Mouse (Mus musculus): ENCODE measurements around the gene Nacc1. TPM values are rescaled to one million over a fixed set of nuclear protein-coding genes. Genes with fewer than 3 reads are reported as not detected.
"Not testable (repeated sequence)": the region's sequence is repeated elsewhere in the genome, so short reads cannot be mapped to it uniquely, and the experiment has no call there.

The Nacc1 gene
- total and polyA plus RNA-seq, 2 experiments from 2014 or later: 13.8 to 102 TPM

GRCm38 (mm10) chr8:84681476-84681875 is 6.2 kb downstream of the Nacc1 start:
- Histone ChIP-seq H3K4me2 (ENCODE audit: low read depth, low read length, poor library complexity, severe bottlenecking) (no peak overlapping the region), H3K36me3 (ENCODE audit: insufficient read depth, low read length) (peaks cover 2% of the 10 kb centered on the region; the same call in 1 of the 2 replicates), H3K9me3 (ENCODE audit: low read length) (no peaks in the 10 kb centered on the region), H3K4me1 (ENCODE audit: insufficient read depth, low read length) (peaks cover 8% of the 10 kb centered on the region), H3K9ac (replicated peaks; ENCODE audit: low read length, poor library complexity, severe bottlenecking) (no peak overlapping the region), H3K4me3 (ENCODE audit: low read depth, low read length) (no peak overlapping the region), H3K27ac (ENCODE audit: low read depth, low read length) (no peak overlapping the region), H3K27me3 (ENCODE audit: insufficient read depth, low read length) (no peaks in the 10 kb centered on the region)
- TF ChIP-seq CTCF (IDR thresholded peaks at IDR 0.05): no peak
- no peak for DNase-seq (ENCODE audit: low spot score)
- ATAC-seq (ENCODE audit: low FRiP score): no peak
- WGBS: 69% methylated on average over 2 of the region's 2 CpGs

DNA sequence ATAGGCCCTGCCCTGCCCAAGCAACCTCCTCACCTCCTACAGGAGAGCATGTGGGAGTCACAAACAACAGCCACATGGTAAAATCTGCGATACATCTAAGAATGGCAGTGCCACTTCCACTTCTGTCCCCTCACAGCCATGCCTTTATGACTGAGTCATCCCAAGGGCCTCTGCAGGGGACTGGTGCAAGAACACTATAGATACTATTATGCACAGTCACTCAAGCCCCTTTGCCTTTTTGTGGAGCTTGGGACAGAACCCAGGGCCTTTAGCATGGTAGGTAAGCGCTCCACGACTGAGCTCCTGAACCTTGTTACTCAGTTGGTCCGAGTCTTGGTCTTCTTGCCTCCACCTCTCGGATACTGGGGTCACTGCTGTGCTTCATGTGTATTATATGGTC is 10.4 kb downstream of the Nacc1 start:
- peaks cover 26% of the 10 kb centered on the region for H3K36me3 ChIP-seq (ENCODE audit: insufficient read depth, low read length)
- H3K9ac ChIP-seq (replicated peaks; ENCODE audit: low read length, poor library complexity, severe bottlenecking): no peak overlapping the region
- H3K27me3 ChIP-seq (ENCODE audit: insufficient read depth, low read length): no peaks in the 10 kb centered on the region
- no peak for TF ChIP-seq CTCF (IDR thresholded peaks at IDR 0.05)
- H3K4me1 ChIP-seq (ENCODE audit: insufficient read depth, low read length): no peaks in the 10 kb centered on the region
- ATAC-seq (ENCODE audit: low FRiP score) (no peak), DNase-seq (ENCODE audit: low spot score) (no peak)
- no peak overlapping the region for H3K4me3 ChIP-seq (ENCODE audit: low read depth, low read length)
- WGBS: 96% methylated on average over 5 of the region's 5 CpGs
- no peaks in the 10 kb centered on the region for H3K9me3 ChIP-seq (ENCODE audit: low read length)
- no peak overlapping the region for H3K4me2 ChIP-seq (ENCODE audit: low read depth, low read length, poor library complexity, severe bottlenecking)
- no peak overlapping the region for H3K27ac ChIP-seq (ENCODE audit: low read depth, low read length)

DNA sequence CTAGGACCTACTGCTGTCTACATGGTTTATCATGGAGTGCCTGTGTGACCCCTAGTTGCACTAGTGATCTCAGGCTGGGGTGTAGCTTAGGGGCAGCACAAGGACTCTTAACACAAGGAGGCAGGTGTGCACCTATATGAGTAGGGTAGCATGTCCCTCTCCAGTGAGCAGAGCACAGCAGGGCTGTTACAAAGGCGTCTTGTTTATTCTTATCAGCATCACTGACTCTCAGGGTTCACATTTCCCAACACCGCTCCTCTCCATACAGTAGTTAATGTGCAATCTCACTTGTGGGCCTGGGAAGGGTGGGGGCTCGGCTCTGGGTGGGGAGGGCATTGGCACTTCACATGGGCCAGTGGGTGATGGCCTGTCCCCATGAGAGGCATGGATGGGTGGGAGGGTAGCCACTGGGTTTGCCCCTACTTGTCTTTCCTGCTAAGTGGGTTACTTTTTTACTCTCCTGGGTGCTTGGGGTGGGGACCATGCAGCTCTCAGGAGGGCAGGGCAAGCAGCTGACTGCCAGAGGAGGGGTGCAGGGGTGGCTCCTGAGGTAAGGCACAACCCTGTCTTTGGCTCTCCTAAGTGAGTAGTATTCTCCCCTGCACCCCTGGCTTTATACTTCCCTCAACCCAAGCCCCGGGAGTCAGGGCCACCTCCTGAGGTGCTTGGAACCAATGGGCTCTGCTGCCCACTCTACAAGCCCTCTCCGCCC is 17.2 kb downstream of the Nacc1 start:
- H3K4me2 ChIP-seq (ENCODE audit: low read depth, low read length, poor library complexity, severe bottlenecking); H3K27me3 ChIP-seq (ENCODE audit: insufficient read depth, low read length); H3K9me3 ChIP-seq (ENCODE audit: low read length); H3K4me1 ChIP-seq (ENCODE audit: insufficient read depth, low read length); H3K27ac ChIP-seq (ENCODE audit: low read depth, low read length); H3K9ac ChIP-seq (replicated peaks; ENCODE audit: low read length, poor library complexity, severe bottlenecking); H3K4me3 ChIP-seq (ENCODE audit: low read depth, low read length); ATAC-seq (ENCODE audit: low FRiP score); DNase-seq (ENCODE audit: low spot score): not testable (repeated sequence)
- 91% methylated on average over 5 of the region's 5 CpGs for WGBS
- H3K36me3 ChIP-seq (ENCODE audit: insufficient read depth, low read length): peaks cover 28% of the 10 kb centered on the region

DNA sequence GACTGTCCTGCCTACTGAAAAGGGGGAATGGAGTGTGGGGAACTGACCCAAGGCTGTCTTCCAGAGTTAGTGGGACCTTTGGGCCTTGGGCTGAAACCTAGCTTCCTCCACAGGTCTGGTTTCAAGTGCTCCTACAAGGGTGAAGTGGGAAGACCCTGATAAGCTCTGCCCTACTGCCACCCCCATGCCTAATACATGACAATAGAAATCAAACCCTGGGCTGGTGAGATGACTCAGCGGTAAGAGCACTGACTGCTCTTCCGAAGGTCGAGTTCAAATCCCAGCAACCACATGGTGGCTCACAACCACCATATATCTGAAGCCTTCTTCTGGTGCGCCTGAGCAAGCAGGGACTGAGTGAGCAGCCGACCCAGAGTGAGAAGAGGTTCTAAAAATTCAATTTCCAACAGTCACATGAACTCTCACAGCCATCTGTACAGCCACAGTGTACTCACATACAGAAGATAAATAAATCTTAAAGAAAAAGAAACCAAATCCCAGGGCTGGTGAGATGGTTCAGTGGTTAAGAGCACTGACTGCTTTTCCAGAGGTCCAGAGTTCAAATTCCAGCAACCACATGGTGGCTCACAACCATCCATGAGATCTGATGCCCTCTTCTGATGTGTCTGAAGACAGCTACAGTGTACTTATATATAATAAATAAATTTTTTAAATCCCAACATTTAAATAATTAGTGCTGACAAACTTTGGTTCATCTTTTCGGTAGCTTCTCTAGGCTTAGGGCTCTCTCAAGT is 18.8 kb downstream of the Nacc1 start:
- no peak overlapping the region for H3K4me3 ChIP-seq (ENCODE audit: low read depth, low read length)
- 85% methylated on average over 6 of the region's 6 CpGs for WGBS

DNA sequence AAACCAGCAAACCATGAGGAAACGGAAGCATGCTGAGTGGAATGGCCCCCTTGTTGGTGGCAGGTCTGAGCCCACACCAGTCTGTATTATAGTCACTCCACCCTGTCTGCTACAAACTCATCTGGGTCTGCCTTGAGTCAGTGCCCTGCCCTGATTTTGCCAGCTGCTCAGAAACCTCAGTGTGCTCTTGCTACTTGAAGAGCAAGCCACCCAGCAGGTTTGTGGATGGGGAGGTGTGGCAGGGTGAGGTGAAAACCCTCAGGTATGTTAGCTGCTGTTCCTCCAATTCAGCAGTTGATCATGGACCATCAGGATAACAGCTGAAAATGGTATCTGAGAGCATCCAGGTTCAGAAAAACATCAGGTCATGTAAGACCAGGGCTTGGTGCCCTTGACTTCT is 19.6 kb downstream of the Nacc1 start:
- H3K4me3 ChIP-seq (ENCODE audit: low read depth, low read length): no peak overlapping the region
- H3K9me3 ChIP-seq (ENCODE audit: low read length): no peaks in the 10 kb centered on the region
- H3K4me2 ChIP-seq (ENCODE audit: low read depth, low read length, poor library complexity, severe bottlenecking): no peak overlapping the region
- no peak for TF ChIP-seq CTCF (IDR thresholded peaks at IDR 0.05)
- H3K36me3 ChIP-seq (ENCODE audit: insufficient read depth, low read length): peaks cover 10% of the 10 kb centered on the region
- ATAC-seq (ENCODE audit: low FRiP score) (no peak), DNase-seq (ENCODE audit: low spot score) (no peak)
- no peaks in the 10 kb centered on the region for H3K27me3 ChIP-seq (ENCODE audit: insufficient read depth, low read length)
- 84% methylated on average over 1 of the region's 1 CpGs for WGBS
- no peak overlapping the region for H3K9ac ChIP-seq (replicated peaks; ENCODE audit: low read length, poor library complexity, severe bottlenecking)
- H3K4me1 ChIP-seq (ENCODE audit: insufficient read depth, low read length): 0 out of 2 replicates have a peak, but pooled peaks cover 4% of the 10 kb centered on the region
- H3K27ac ChIP-seq (ENCODE audit: low read depth, low read length): no peak overlapping the region

More for the DNA sequence above, 18.8 kb downstream of the Nacc1 start:
- Histone ChIP-seq H3K27ac (ENCODE audit: low read depth, low read length) (no peak overlapping the region), H3K4me2 (ENCODE audit: low read depth, low read length, poor library complexity, severe bottlenecking) (no peak overlapping the region), H3K36me3 (ENCODE audit: insufficient read depth, low read length) (peaks cover 17% of the 10 kb centered on the region), H3K27me3 (ENCODE audit: insufficient read depth, low read length) (no peaks in the 10 kb centered on the region), H3K9me3 (ENCODE audit: low read length) (no peaks in the 10 kb centered on the region), H3K4me1 (ENCODE audit: insufficient read depth, low read length) (0 out of 2 replicates have a peak, but pooled peaks cover 4% of the 10 kb centered on the region), H3K9ac (replicated peaks; ENCODE audit: low read length, poor library complexity, severe bottlenecking) (no peak overlapping the region)
- no peak for TF ChIP-seq CTCF (IDR thresholded peaks at IDR 0.05)
- ATAC-seq (ENCODE audit: low FRiP score) (no peak), DNase-seq (ENCODE audit: low spot score) (no peak)

DNA sequence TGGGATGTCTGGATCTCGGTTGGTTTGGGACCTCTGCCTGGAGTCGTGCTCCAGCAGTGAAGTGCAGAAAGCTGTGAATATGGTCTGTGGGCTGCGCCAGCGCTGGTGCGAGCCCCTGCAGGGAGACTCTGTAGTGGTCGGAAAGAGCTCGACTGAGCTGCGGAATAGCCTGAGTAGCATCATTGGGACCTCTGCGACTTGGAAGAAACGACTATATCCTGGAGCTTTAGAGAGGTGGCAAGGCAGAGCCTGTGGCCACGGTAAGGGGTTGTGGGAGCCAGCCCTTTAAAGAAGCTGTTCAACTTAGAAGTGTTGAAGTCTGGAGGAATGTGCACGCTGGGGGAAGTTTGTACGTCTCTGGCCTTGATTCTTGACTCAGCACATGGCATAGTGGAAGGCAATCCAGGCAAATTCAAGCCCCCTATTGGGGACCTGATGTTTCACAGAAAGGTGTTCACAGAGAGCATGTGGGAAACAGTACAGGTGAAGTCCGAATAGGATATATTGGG is 22.2 kb downstream of the Nacc1 start:
- Histone ChIP-seq H3K27me3 (ENCODE audit: insufficient read depth, low read length) (no peaks in the 10 kb centered on the region), H3K4me2 (ENCODE audit: low read depth, low read length, poor library complexity, severe bottlenecking) (peak overlapping the region; percentile 73), H3K4me1 (ENCODE audit: insufficient read depth, low read length) (peaks cover 4% of the 10 kb centered on the region; the same call in 1 of the 2 replicates), H3K4me3 (ENCODE audit: low read depth, low read length) (peak overlapping the region; percentile 58), H3K27ac (ENCODE audit: low read depth, low read length) (peak overlapping the region; percentile 86), H3K36me3 (ENCODE audit: insufficient read depth, low read length) (peaks cover 8% of the 10 kb centered on the region; the same call in 1 of the 2 replicates), H3K9me3 (ENCODE audit: low read length) (no peaks in the 10 kb centered on the region), H3K9ac (replicated peaks; ENCODE audit: low read length, poor library complexity, severe bottlenecking) (peak overlapping the region; percentile 70)
- ATAC-seq (ENCODE audit: low FRiP score) (0 out of 2 replicates have a peak, but pooled peaks have one; percentile 1), DNase-seq (ENCODE audit: low spot score) (no peak)
- WGBS: 2% methylated on average over 14 of the region's 14 CpGs
- TF ChIP-seq CTCF (IDR thresholded peaks at IDR 0.05): peak; percentile 44; the same call in 1 of the 2 replicates

Measured in midbrain, postnatal 0 days (tissue).